Mouse (Mus musculus) heart, adult 2 months (tissue): ENCODE data around the gene Agtpbp1.

Source experiments
- CTCF ChIP-seq: fragments of 200-600 bp; IDR thresholded peaks from 2 replicates; pipeline ENCODE4 v1.8.1; 2022; ENCODE audit warnings: antibody characterized with exemption, mild to moderate bottlenecking, moderate library complexity
- EP300 ChIP-seq: fragments of 200-500 bp; IDR thresholded peaks from 2 replicates; pipeline ENCODE4 v1.6.1; 2011; ENCODE audit warnings: low read depth, low read length, control low read depth; ENCODE audit not compliant: insufficient read depth
- POLR2A ChIP-seq: fragments of 200-500 bp; IDR thresholded peaks from 2 replicates; pipeline ENCODE4 v1.6.1; 2011; ENCODE audit warnings: mild to moderate bottlenecking, low read depth, low read length, control low read depth; ENCODE audit not compliant: insufficient read depth

GRCm38 (mm10) chr13:59572549-59572948 is 12.5 kb downstream of the Agtpbp1 start:
- TF ChIP-seq EP300 (no peak), CTCF (no peak), POLR2A (no peak)
